Mouse (Mus musculus) liver, adult 2 months (tissue): ENCODE measurements at regions not wholly inside any gene's neighbourhood (a gene's known extent, or its start where the extent isn't known, plus 50 kb on each side); places are given as distances from the start of the nearest gene placed in this dataset.

Experiments used
- DNase-seq: peaks from one replicate; pipeline ENCODE4 v3.0.0-alpha.2; 2011; ENCODE audit warnings: low read depth, low spot score; ENCODE audit errors: extremely low read depth
- H3K27ac ChIP-seq: fragments of 200-500 bp; replicated peaks from 2 replicates; pipeline ENCODE4 v1.5.1; 2012; ENCODE audit warnings: low read depth, mild to moderate bottlenecking, control low read depth, inconsistent platforms, low read length; ENCODE audit not compliant: insufficient read depth
- H3K27me3 ChIP-seq: fragments of 200-500 bp; 2 replicates; pipeline ENCODE4 v1.6.1; 2012; ENCODE audit warnings: mild to moderate bottlenecking, moderate library complexity, low read length, inconsistent platforms; ENCODE audit not compliant: control insufficient read depth, insufficient read depth
- H3K36me3 ChIP-seq: fragments of 200-500 bp; 2 replicates; pipeline ENCODE4 v1.6.1; 2012; ENCODE audit warnings: low read length, inconsistent platforms; ENCODE audit not compliant: control insufficient read depth, insufficient read depth
- H3K4me1 ChIP-seq: fragments of 200-500 bp; 2 replicates; pipeline ENCODE4 v1.6.1; 2011; ENCODE audit warnings: low read length; ENCODE audit not compliant: control insufficient read depth, insufficient read depth
- H3K4me3 ChIP-seq: fragments of 200-500 bp; 2 replicates; pipeline ENCODE4 v1.5.1; 2011; ENCODE audit warnings: low read depth, mild to moderate bottlenecking, control low read depth, low read length, moderate library complexity; ENCODE audit not compliant: insufficient read depth
- H3K79me2 ChIP-seq: fragments of 200-500 bp; 2 replicates; pipeline ENCODE4 v1.6.1; 2012; ENCODE audit warnings: inconsistent platforms, mild to moderate bottlenecking, low read length, moderate library complexity; ENCODE audit not compliant: control insufficient read depth, insufficient read depth
- H3K9ac ChIP-seq: fragments of 200-500 bp; 2 replicates; pipeline ENCODE4 v1.6.1; 2012; ENCODE audit warnings: low read depth, mild to moderate bottlenecking, control low read depth, inconsistent platforms, low read length
- CTCF ChIP-seq: fragments of 200-500 bp; IDR thresholded peaks from 2 replicates; pipeline ENCODE4 v1.5.1; 2011; ENCODE audit warnings: low read depth, low read length, control low read depth
- POLR2A ChIP-seq: fragments of 200-500 bp; IDR thresholded peaks from 2 replicates; pipeline ENCODE4 v1.6.1; 2011; ENCODE audit warnings: low read length, control low read depth; ENCODE audit not compliant: insufficient read depth; ENCODE audit errors: extremely low read depth
- WGBS: fragments of 180-500 bp; shearing (Covaris S2); methylation state at CpG from one replicate; pipeline ENCODE4 v1.1.7; 2018; 5-methylcytosine and 5-hydroxymethylcytosine counted together

GRCm38 (mm10) chr16:13022875-13023274 is 86.6 kb upstream of the Ercc4 start:
- Histone ChIP-seq H3K27ac (no peak overlapping the region), H3K27me3 (peaks cover 3% of the 10 kb centered on the region; the same call in 1 of the 2 replicates), H3K36me3 (no peaks in the 10 kb centered on the region), H3K9ac (no peak overlapping the region), H3K79me2 (no peaks in the 10 kb centered on the region), H3K4me1 (no peaks in the 10 kb centered on the region), H3K4me3 (no peak overlapping the region)
- 39% methylated on average over 4 of the region's 4 CpGs for WGBS
- peak; percentile 24 for DNase-seq
- peak; percentile 75 for TF ChIP-seq CTCF
- TF ChIP-seq POLR2A, result no peak

- Histone ChIP-seq H3K4me3 (no peak overlapping the region), H3K27me3 (peaks cover 3% of the 10 kb centered on the region; the same call in 1 of the 2 replicates), H3K9ac (no peak overlapping the region), H3K27ac (no peak overlapping the region), H3K79me2 (no peaks in the 10 kb centered on the region), H3K4me1 (no peaks in the 10 kb centered on the region), H3K36me3 (no peaks in the 10 kb centered on the region)
- no peak for DNase-seq
- peak; percentile 25; the same call in 1 of the 2 replicates for TF ChIP-seq CTCF
- no peak for TF ChIP-seq POLR2A
- WGBS, result 49% methylated on average over 3 of the region's 3 CpGs
Observed at GRCm38 (mm10) chr16:13025393-13025792, 84.1 kb upstream of the Ercc4 start.

- H3K79me2 ChIP-seq, result no peaks in the 10 kb centered on the region
- no peak for DNase-seq
- no peaks in the 10 kb centered on the region for H3K4me1 ChIP-seq
- no peak overlapping the region for H3K4me3 ChIP-seq
- H3K36me3 ChIP-seq, result no peaks in the 10 kb centered on the region
- no peak overlapping the region for H3K27ac ChIP-seq
- no peaks in the 10 kb centered on the region for H3K27me3 ChIP-seq
- 82% methylated on average over 5 of the region's 5 CpGs for WGBS
- no peak overlapping the region for H3K9ac ChIP-seq
- no peak for TF ChIP-seq POLR2A
- no peak for TF ChIP-seq CTCF
Observed at GRCm38 (mm10) chr16:13034136-13034535, 75.3 kb upstream of the Ercc4 start.

- no peak for DNase-seq
- no peaks in the 10 kb centered on the region for H3K4me1 ChIP-seq
- H3K4me3 ChIP-seq, result no peak overlapping the region
- no peaks in the 10 kb centered on the region for H3K79me2 ChIP-seq
- 93% methylated on average over 4 of the region's 4 CpGs for WGBS
- TF ChIP-seq CTCF (no peak), POLR2A (no peak)
- no peaks in the 10 kb centered on the region for H3K27me3 ChIP-seq
- no peaks in the 10 kb centered on the region for H3K36me3 ChIP-seq
- no peak overlapping the region for H3K27ac ChIP-seq
- no peak overlapping the region for H3K9ac ChIP-seq
Observed at GRCm38 (mm10) chr16:13036596-13036995, 72.9 kb upstream of the Ercc4 start.

- TF ChIP-seq CTCF, result no peak
- TF ChIP-seq POLR2A, result no peak
- Histone ChIP-seq H3K27ac (no peak overlapping the region), H3K4me1 (0 out of 2 replicates have a peak, but pooled peaks cover 1% of the 10 kb centered on the region), H3K36me3 (no peaks in the 10 kb centered on the region), H3K9ac (no peak overlapping the region), H3K27me3 (no peaks in the 10 kb centered on the region), H3K4me3 (no peak overlapping the region), H3K79me2 (no peaks in the 10 kb centered on the region)
- 79% methylated on average over 15 of the region's 15 CpGs for WGBS
- peak; percentile 31 for DNase-seq
Observed at GRCm38 (mm10) chr16:13040312-13041100, 69.0 kb upstream of the Ercc4 start.

GRCm38 (mm10) chr16:13041356-13041755 is 68.1 kb upstream of the Ercc4 start:
- Histone ChIP-seq H3K4me3 (no peak overlapping the region), H3K4me1 (0 out of 2 replicates have a peak, but pooled peaks cover 1% of the 10 kb centered on the region), H3K27ac (no peak overlapping the region), H3K36me3 (no peaks in the 10 kb centered on the region), H3K79me2 (no peaks in the 10 kb centered on the region), H3K27me3 (no peaks in the 10 kb centered on the region), H3K9ac (no peak overlapping the region)
- TF ChIP-seq POLR2A, result no peak
- TF ChIP-seq CTCF, result no peak
- DNase-seq, result peak; percentile 76
- WGBS, result 72% methylated on average over 3 of the region's 3 CpGs
